22 mouse cellular contexts compared by ENCODE assay signal in the genomic region with DNA sequence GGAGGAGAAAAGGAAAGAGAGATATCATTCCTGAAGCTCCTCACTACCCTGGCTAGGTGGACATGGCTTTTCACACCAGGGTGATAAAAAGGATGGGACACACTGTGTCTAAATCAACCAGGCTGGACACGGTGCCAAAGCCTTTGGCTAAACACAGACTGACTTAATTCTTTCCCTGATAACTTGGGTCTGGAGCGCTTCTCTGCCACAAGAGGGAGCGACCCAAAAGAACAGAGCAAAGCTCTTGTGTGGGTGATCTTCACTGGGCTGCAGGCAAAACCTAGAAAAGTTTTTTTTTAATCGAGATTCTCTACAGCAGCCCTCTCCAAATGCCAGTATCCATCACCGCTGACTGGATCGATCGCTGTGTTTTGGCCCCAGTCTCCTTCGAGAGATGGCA.
DNase-seq lines count a peak whose midpoint lies in the region; ATAC-seq and TF ChIP-seq lines count a peak whose summit lies in the region.
"Had no signal": no experiment of that assay in that cellular context is flagged by ENCODE, and none has a peak within 500 bp of the region (broad histone marks: within the 10 kb centered on the region; RNA-seq: fewer than 3 reads in every experiment).

No protein-coding gene starts in this region.

- no peak for ATAC-seq in intestine, postnatal 0 days
- ATAC-seq: inflammation-experienced regulatory T-cells, adult 6 months had no signal

- no peaks in the 10 kb centered on the region for H3K4me1 ChIP-seq in heart, embryonic 10.5 days
- H3K4me1 ChIP-seq in intestine, postnatal 0 days (replicated peaks; ENCODE audit: control insufficient read depth, insufficient read depth, low read length) = no peaks in the 10 kb centered on the region
- no peaks in the 10 kb centered on the region for H3K4me1 ChIP-seq in embryonic facial prominence, embryonic 10.5 days
- H3K4me1 ChIP-seq: hindbrain, embryonic 13.5 days; limb, embryonic 15.5 days; lung, embryonic 15.5 days; midbrain, embryonic 10.5 days had no signal

- peak; percentile 58 for DNase-seq in heart, embryonic 10.5 days (ENCODE audit: low spot score)
- DNase-seq in heart, adult 8-10 months (ENCODE audit: low spot score) = no peak
- DNase-seq in lung, postnatal 36 days = peak; percentile 2
- DNase-seq in lung, postnatal 10 days = no peak
- peak; percentile 5 for DNase-seq in R1 (ENCODE audit: low read depth, low spot score)
- peak; percentile 10 for DNase-seq in fat pad, adult 2 months (ENCODE audit: extremely low read depth, low read depth, low spot score)
- DNase-seq in embryonic facial prominence, embryonic 10.5 days (ENCODE audit: low spot score) = no peak
- DNase-seq: adrenal gland, adult 2 months; cerebellum, adult 2 months; kidney, adult 8-10 months; kidney, postnatal 14 days; layer of hippocampus, postnatal 36 days; right cerebral cortex, postnatal 14 days; thymus, postnatal 14 days had no signal

- WGBS in heart, embryonic 10.5 days = 73% methylated on average over 8 of the region's 8 CpGs
- 48% methylated on average over 8 of the region's 8 CpGs for WGBS in intestine, postnatal 0 days
- WGBS in embryonic facial prominence, embryonic 10.5 days = 80% methylated on average over 8 of the region's 8 CpGs

- H3K4me2 ChIP-seq in intestine, postnatal 0 days (replicated peaks; ENCODE audit: low read depth) = no peak overlapping the region
- H3K4me2 ChIP-seq: hindbrain, embryonic 13.5 days; limb, embryonic 15.5 days; lung, embryonic 15.5 days had no signal

- H3K9ac ChIP-seq in intestine, postnatal 0 days (ENCODE audit: low read depth, low read length) = no peak overlapping the region
- H3K9ac ChIP-seq: hindbrain, embryonic 13.5 days; limb, embryonic 15.5 days; liver, embryonic 14.5 days; lung, embryonic 15.5 days had no signal

- H3K36me3 ChIP-seq in heart, embryonic 10.5 days = no peaks in the 10 kb centered on the region
- H3K36me3 ChIP-seq in intestine, postnatal 0 days (ENCODE audit: control insufficient read depth, insufficient read depth) = no peaks in the 10 kb centered on the region
- no peaks in the 10 kb centered on the region for H3K36me3 ChIP-seq in embryonic facial prominence, embryonic 10.5 days (replicated peaks)
- H3K36me3 ChIP-seq: hindbrain, embryonic 13.5 days; limb, embryonic 15.5 days; lung, embryonic 15.5 days; midbrain, embryonic 10.5 days had no signal

- no peaks in the 10 kb centered on the region for H3K27me3 ChIP-seq in heart, embryonic 10.5 days (ENCODE audit: insufficient read depth, poor library complexity, severe bottlenecking)
- H3K27me3 ChIP-seq in intestine, postnatal 0 days (replicated peaks; ENCODE audit: control insufficient read depth, insufficient read depth, low read length) = no peaks in the 10 kb centered on the region
- no peaks in the 10 kb centered on the region for H3K27me3 ChIP-seq in embryonic facial prominence, embryonic 10.5 days (replicated peaks; ENCODE audit: low read depth, poor library complexity, severe bottlenecking)
- H3K27me3 ChIP-seq: hindbrain, embryonic 13.5 days; lung, embryonic 15.5 days had no signal

- no peaks in the 10 kb centered on the region for H3K9me3 ChIP-seq in heart, embryonic 10.5 days
- no peaks in the 10 kb centered on the region for H3K9me3 ChIP-seq in intestine, postnatal 0 days (ENCODE audit: control insufficient read depth)
- H3K9me3 ChIP-seq in embryonic facial prominence, embryonic 10.5 days = no peaks in the 10 kb centered on the region
- H3K9me3 ChIP-seq: hindbrain, embryonic 13.5 days; limb, embryonic 15.5 days; lung, embryonic 15.5 days; midbrain, embryonic 10.5 days had no signal

- no peak for TF ChIP-seq CTCF in intestine, postnatal 0 days (IDR thresholded peaks at IDR 0.05; ENCODE audit: low read depth)

- no peak overlapping the region for H3K27ac ChIP-seq in heart, embryonic 10.5 days
- no peak overlapping the region for H3K27ac ChIP-seq in intestine, postnatal 0 days (ENCODE audit: low read depth, low read length)
- no peak overlapping the region for H3K27ac ChIP-seq in embryonic facial prominence, embryonic 10.5 days (replicated peaks)
- H3K27ac ChIP-seq: hindbrain, embryonic 13.5 days; limb, embryonic 15.5 days; liver, embryonic 14.5 days; lung, embryonic 15.5 days; macrophage; midbrain, embryonic 10.5 days had no signal

- no peak overlapping the region for H3K4me3 ChIP-seq in heart, embryonic 10.5 days
- no peak overlapping the region for H3K4me3 ChIP-seq in intestine, postnatal 0 days (ENCODE audit: low read depth, low read length)
- no peak overlapping the region for H3K4me3 ChIP-seq in embryonic facial prominence, embryonic 10.5 days
- H3K4me3 ChIP-seq: hindbrain, embryonic 13.5 days; limb, embryonic 15.5 days; lung, embryonic 15.5 days; midbrain, embryonic 10.5 days had no signal

Comparison
In these comparisons a context has a peak if more than half of its experiments do, and no peak if none do; other contexts are left out.
1. DNase-seq: peak in heart, embryonic 10.5 days (single experiment), lung, postnatal 36 days (single experiment), R1 (single experiment) and fat pad, adult 2 months (single experiment); none in heart, adult 8-10 months (single experiment), lung, postnatal 10 days (single experiment) and embryonic facial prominence, embryonic 10.5 days (single experiment).